Mouse (Mus musculus): ENCODE results near the gene Mpg. TPM values are rescaled to one million over a fixed set of nuclear protein-coding genes. Genes with fewer than 3 reads are reported as not detected.

The Mpg gene
- polyA plus RNA-seq, 1 experiment from 2014 or later, result 37.5 TPM

- no peaks in the 10 kb centered on the region for H3K4me1 ChIP-seq (replicated peaks; ENCODE audit: control insufficient read depth, insufficient read depth, low read length)
- H3K27me3 ChIP-seq (ENCODE audit: control insufficient read depth, insufficient read depth, low read length), result no peaks in the 10 kb centered on the region
- ATAC-seq (ENCODE audit: low FRiP score), result no peak
- no peak overlapping the region for H3K9ac ChIP-seq
- H3K4me2 ChIP-seq (replicated peaks), result no peak overlapping the region
- no peak overlapping the region for H3K27ac ChIP-seq
- no peaks in the 10 kb centered on the region for H3K36me3 ChIP-seq (replicated peaks; ENCODE audit: control insufficient read depth, insufficient read depth)
- no peak overlapping the region for H3K4me3 ChIP-seq (replicated peaks; ENCODE audit: low read length)
- WGBS, result 63% methylated on average over 9 of the region's 9 CpGs
- H3K9me3 ChIP-seq (ENCODE audit: control insufficient read depth, low read length), result no peaks in the 10 kb centered on the region
- DNase-seq (ENCODE audit: low spot score), result no peak
Measured at GRCm38 (mm10) chr11:32190119-32190518, 36.2 kb upstream of the Mpg start.

- no peaks in the 10 kb centered on the region for H3K36me3 ChIP-seq (replicated peaks; ENCODE audit: control insufficient read depth, insufficient read depth)
- no peaks in the 10 kb centered on the region for H3K9me3 ChIP-seq (ENCODE audit: control insufficient read depth, low read length)
- H3K4me2 ChIP-seq (replicated peaks), result no peak overlapping the region
- no peak overlapping the region for H3K9ac ChIP-seq
- H3K27me3 ChIP-seq (ENCODE audit: control insufficient read depth, insufficient read depth, low read length), result no peaks in the 10 kb centered on the region
- no peaks in the 10 kb centered on the region for H3K4me1 ChIP-seq (replicated peaks; ENCODE audit: control insufficient read depth, insufficient read depth, low read length)
- DNase-seq (ENCODE audit: low spot score) (no peak), ATAC-seq (ENCODE audit: low FRiP score) (no peak; the same call in 1 of the 2 replicates)
- WGBS, result 70% methylated on average over 13 of the region's 13 CpGs
- no peak overlapping the region for H3K4me3 ChIP-seq (replicated peaks; ENCODE audit: low read length)
- H3K27ac ChIP-seq, result no peak overlapping the region
Measured at GRCm38 (mm10) chr11:32190603-32191110, 35.6 kb upstream of the Mpg start.

- no peaks in the 10 kb centered on the region for H3K9me3 ChIP-seq (ENCODE audit: control insufficient read depth, low read length)
- no peaks in the 10 kb centered on the region for H3K4me1 ChIP-seq (replicated peaks; ENCODE audit: control insufficient read depth, insufficient read depth, low read length)
- no peak overlapping the region for H3K4me3 ChIP-seq (replicated peaks; ENCODE audit: low read length)
- no peaks in the 10 kb centered on the region for H3K27me3 ChIP-seq (ENCODE audit: control insufficient read depth, insufficient read depth, low read length)
- DNase-seq (ENCODE audit: low spot score) (no peak), ATAC-seq (ENCODE audit: low FRiP score) (no peak)
- H3K9ac ChIP-seq, result no peak overlapping the region
- H3K36me3 ChIP-seq (replicated peaks; ENCODE audit: control insufficient read depth, insufficient read depth), result no peaks in the 10 kb centered on the region
- H3K4me2 ChIP-seq (replicated peaks), result no peak overlapping the region
- WGBS, result 94% methylated on average over 10 of the region's 10 CpGs
- H3K27ac ChIP-seq, result no peak overlapping the region
Measured at GRCm38 (mm10) chr11:32193156-32193555, 33.1 kb upstream of the Mpg start.

- H3K27me3 ChIP-seq (ENCODE audit: control insufficient read depth, insufficient read depth, low read length), result no peaks in the 10 kb centered on the region
- 89% methylated on average over 10 of the region's 10 CpGs for whole genome bisulfite sequencing
- no peak for ATAC-seq (ENCODE audit: low FRiP score)
- H3K36me3 ChIP-seq (replicated peaks; ENCODE audit: control insufficient read depth, insufficient read depth), result no peaks in the 10 kb centered on the region
- no peak for DNase-seq (ENCODE audit: low spot score)
- H3K9me3 ChIP-seq (ENCODE audit: control insufficient read depth, low read length), result no peaks in the 10 kb centered on the region
- no peak overlapping the region for H3K4me3 ChIP-seq (replicated peaks; ENCODE audit: low read length)
- H3K4me1 ChIP-seq (replicated peaks; ENCODE audit: control insufficient read depth, insufficient read depth, low read length), result no peaks in the 10 kb centered on the region
- no peak overlapping the region for H3K4me2 ChIP-seq (replicated peaks)
- H3K27ac ChIP-seq, result no peak overlapping the region
- no peak overlapping the region for H3K9ac ChIP-seq
Measured at GRCm38 (mm10) chr11:32194086-32194485, 32.2 kb upstream of the Mpg start.

- WGBS, result 87% methylated on average over 5 of the region's 5 CpGs
- no peak overlapping the region for H3K9ac ChIP-seq
Measured at GRCm38 (mm10) chr11:32194626-32195025, 31.7 kb upstream of the Mpg start.

GRCm38 (mm10) chr11:32195867-32196540 is 30.3 kb upstream of the Mpg start:
- no peak overlapping the region for H3K9ac ChIP-seq
- ATAC-seq (ENCODE audit: low FRiP score), result no peak
- H3K27ac ChIP-seq, result no peak overlapping the region
- H3K4me2 ChIP-seq (replicated peaks), result no peak overlapping the region
- WGBS, result 24% methylated on average over 11 of the region's 11 CpGs
- H3K36me3 ChIP-seq (replicated peaks; ENCODE audit: control insufficient read depth, insufficient read depth), result no peaks in the 10 kb centered on the region
- no peaks in the 10 kb centered on the region for H3K27me3 ChIP-seq (ENCODE audit: control insufficient read depth, insufficient read depth, low read length)
- H3K9me3 ChIP-seq (ENCODE audit: control insufficient read depth, low read length), result no peaks in the 10 kb centered on the region
- no peaks in the 10 kb centered on the region for H3K4me1 ChIP-seq (replicated peaks; ENCODE audit: control insufficient read depth, insufficient read depth, low read length)
- DNase-seq (ENCODE audit: low spot score), result no peak
- no peak overlapping the region for H3K4me3 ChIP-seq (replicated peaks; ENCODE audit: low read length)

More at GRCm38 (mm10) chr11:32194626-32195025, 31.7 kb upstream of the Mpg start:
- H3K4me3 ChIP-seq (replicated peaks; ENCODE audit: low read length), result no peak overlapping the region
- H3K4me1 ChIP-seq (replicated peaks; ENCODE audit: control insufficient read depth, insufficient read depth, low read length), result no peaks in the 10 kb centered on the region
- DNase-seq (ENCODE audit: low spot score) (no peak), ATAC-seq (ENCODE audit: low FRiP score) (no peak)
- no peaks in the 10 kb centered on the region for H3K36me3 ChIP-seq (replicated peaks; ENCODE audit: control insufficient read depth, insufficient read depth)
- H3K4me2 ChIP-seq (replicated peaks), result no peak overlapping the region
- no peak overlapping the region for H3K27ac ChIP-seq
- H3K9me3 ChIP-seq (ENCODE audit: control insufficient read depth, low read length), result no peaks in the 10 kb centered on the region
- H3K27me3 ChIP-seq (ENCODE audit: control insufficient read depth, insufficient read depth, low read length), result no peaks in the 10 kb centered on the region

- 80% methylated on average over 6 of the region's 6 CpGs for WGBS
- Histone ChIP-seq H3K27me3 (ENCODE audit: control insufficient read depth, insufficient read depth, low read length) (no peaks in the 10 kb centered on the region), H3K27ac (no peak overlapping the region), H3K9me3 (ENCODE audit: control insufficient read depth, low read length) (no peaks in the 10 kb centered on the region), H3K4me2 (replicated peaks) (no peak overlapping the region), H3K4me1 (replicated peaks; ENCODE audit: control insufficient read depth, insufficient read depth, low read length) (no peaks in the 10 kb centered on the region), H3K4me3 (replicated peaks; ENCODE audit: low read length) (no peak overlapping the region), H3K9ac (no peak overlapping the region), H3K36me3 (replicated peaks; ENCODE audit: control insufficient read depth, insufficient read depth) (no peaks in the 10 kb centered on the region)
- DNase-seq (ENCODE audit: low spot score) (no peak), ATAC-seq (ENCODE audit: low FRiP score) (no peak)
Measured at GRCm38 (mm10) chr11:32196727-32197126, 29.6 kb upstream of the Mpg start.

- Histone ChIP-seq H3K9me3 (ENCODE audit: control insufficient read depth, low read length) (no peaks in the 10 kb centered on the region), H3K27ac (no peak overlapping the region), H3K36me3 (replicated peaks; ENCODE audit: control insufficient read depth, insufficient read depth) (no peaks in the 10 kb centered on the region), H3K9ac (no peak overlapping the region), H3K4me3 (replicated peaks; ENCODE audit: low read length) (no peak overlapping the region), H3K4me2 (replicated peaks) (no peak overlapping the region), H3K27me3 (ENCODE audit: control insufficient read depth, insufficient read depth, low read length) (no peaks in the 10 kb centered on the region), H3K4me1 (replicated peaks; ENCODE audit: control insufficient read depth, insufficient read depth, low read length) (no peaks in the 10 kb centered on the region)
- no peak for ATAC-seq (ENCODE audit: low FRiP score)
- DNase-seq (ENCODE audit: low spot score), result no peak
- 61% methylated on average over 3 of the region's 3 CpGs for WGBS
Measured at GRCm38 (mm10) chr11:32197766-32198165, 28.5 kb upstream of the Mpg start.

- H3K9me3 ChIP-seq (ENCODE audit: control insufficient read depth, low read length), result no peaks in the 10 kb centered on the region
- no peaks in the 10 kb centered on the region for H3K4me1 ChIP-seq (replicated peaks; ENCODE audit: control insufficient read depth, insufficient read depth, low read length)
- 77% methylated on average over 14 of the region's 14 CpGs for WGBS
- ATAC-seq (ENCODE audit: low FRiP score) (no peak), DNase-seq (ENCODE audit: low spot score) (no peak)
- no peak overlapping the region for H3K9ac ChIP-seq
- H3K27me3 ChIP-seq (ENCODE audit: control insufficient read depth, insufficient read depth, low read length), result no peaks in the 10 kb centered on the region
- H3K4me2 ChIP-seq (replicated peaks), result no peak overlapping the region
- no peak overlapping the region for H3K27ac ChIP-seq
- H3K36me3 ChIP-seq (replicated peaks; ENCODE audit: control insufficient read depth, insufficient read depth), result no peaks in the 10 kb centered on the region
- no peak overlapping the region for H3K4me3 ChIP-seq (replicated peaks; ENCODE audit: low read length)
Measured at GRCm38 (mm10) chr11:32198256-32198955, 27.9 kb upstream of the Mpg start.
